Mouse (Mus musculus): ENCODE results near the gene Cdh22. TPM values are rescaled to one million over a fixed set of nuclear protein-coding genes. Genes with fewer than 3 reads are reported as not detected.

The Cdh22 gene
- polyA plus RNA-seq, 1 experiment, result 1.5 TPM

DNA sequence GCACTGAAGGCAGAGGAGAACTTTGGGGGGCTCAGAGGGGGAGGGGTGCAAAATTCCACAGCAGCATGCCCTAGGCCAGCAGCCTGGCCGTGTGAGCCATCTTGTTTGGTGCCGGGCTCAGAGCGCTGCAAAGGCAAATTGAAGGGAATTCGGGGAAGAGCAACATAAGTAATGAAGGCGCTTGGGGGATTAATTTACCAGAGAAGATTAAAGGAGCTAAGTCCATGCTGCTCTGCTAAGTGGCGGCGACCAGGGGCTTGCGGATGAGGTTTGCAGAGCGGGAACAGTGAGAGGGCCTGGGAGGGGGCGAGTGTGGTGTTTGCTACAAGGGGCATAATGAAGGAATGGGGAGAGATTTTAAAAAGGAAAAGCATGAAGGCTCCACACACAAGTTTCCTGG is 44.7 kb upstream of the Cdh22 start:
- no peaks in the 10 kb centered on the region for H3K27me3 ChIP-seq (ENCODE audit: control insufficient read depth, insufficient read depth, insufficient read length)
- TF ChIP-seq TCF3 (IDR thresholded peaks at IDR 0.05; ENCODE audit: insufficient read length, low read depth) (no peak), CEBPB (IDR thresholded peaks at IDR 0.05; ENCODE audit: insufficient read depth, poor library complexity, severe bottlenecking) (no peak), MYOG (IDR thresholded peaks at IDR 0.05; ENCODE audit: control insufficient read depth in 1 of 3, insufficient read depth in 1 of 3, insufficient read length in 2 of 3, low read depth in 2 of 3) (no peak), REST (IDR thresholded peaks at IDR 0.05; ENCODE audit: insufficient read depth, insufficient read length) (no peak), SRF (IDR thresholded peaks at IDR 0.05; ENCODE audit: control insufficient read depth, insufficient read length, low read depth) (no peak), E2F4 (IDR thresholded peaks at IDR 0.05; ENCODE audit: insufficient read depth) (no peak), TCF12 (IDR thresholded peaks at IDR 0.05; ENCODE audit: insufficient read depth, poor library complexity, severe bottlenecking) (no peak), MYOD1 (IDR thresholded peaks at IDR 0.05; ENCODE audit: control insufficient read depth in 1 of 3, insufficient read length in 2 of 3, low read depth in 2 of 3) (no peak), POLR2AphosphoS2 (IDR thresholded peaks at IDR 0.05; ENCODE audit: insufficient read length, low read depth) (no peak), MAX (IDR thresholded peaks at IDR 0.05; ENCODE audit: low read depth) (no peak), USF1 (IDR thresholded peaks at IDR 0.05; ENCODE audit: low read depth) (no peak), POLR2A (IDR thresholded peaks at IDR 0.05; ENCODE audit: insufficient read length, low read depth) (no peak)
- H3K4me3 ChIP-seq, result no peak overlapping the region
- H3K36me3 ChIP-seq (ENCODE audit: control insufficient read depth, insufficient read depth), result no peaks in the 10 kb centered on the region
- H3K4me2 ChIP-seq (ENCODE audit: low read depth), result no peak overlapping the region
- H3ac ChIP-seq (ENCODE audit: control insufficient read depth, insufficient read length), result no peak overlapping the region
- H3K79me2 ChIP-seq (ENCODE audit: control insufficient read depth, insufficient read depth), result no peaks in the 10 kb centered on the region

- Histone ChIP-seq H3K4me3 (no peak overlapping the region), H3K36me3 (ENCODE audit: control insufficient read depth, insufficient read depth) (no peaks in the 10 kb centered on the region), H3K79me2 (ENCODE audit: control insufficient read depth, insufficient read depth) (no peaks in the 10 kb centered on the region), H3K4me2 (ENCODE audit: low read depth) (no peak overlapping the region), H3ac (ENCODE audit: control insufficient read depth, insufficient read length) (no peak overlapping the region), H3K27me3 (ENCODE audit: control insufficient read depth, insufficient read depth, insufficient read length) (no peaks in the 10 kb centered on the region)
- TF ChIP-seq MYOD1 (IDR thresholded peaks at IDR 0.05; ENCODE audit: control insufficient read depth in 1 of 3, insufficient read length in 2 of 3, low read depth in 2 of 3) (peak; percentile 37 to 98 (median 91)), TCF3 (IDR thresholded peaks at IDR 0.05; ENCODE audit: insufficient read length, low read depth) (peak; percentile 30), MYOG (IDR thresholded peaks at IDR 0.05; ENCODE audit: control insufficient read depth in 1 of 3, insufficient read depth in 1 of 3, insufficient read length in 2 of 3, low read depth in 2 of 3) (peak in 2 of 3 experiments; percentile 51 to 81), POLR2AphosphoS2 (IDR thresholded peaks at IDR 0.05; ENCODE audit: insufficient read length, low read depth) (no peak), MAX (IDR thresholded peaks at IDR 0.05; ENCODE audit: low read depth) (no peak), POLR2A (IDR thresholded peaks at IDR 0.05; ENCODE audit: insufficient read length, low read depth) (no peak)
These were observed 42.6 kb upstream of the Cdh22 start for GRCm38 (mm10) chr2:165277188-165277740.

GRCm38 (mm10) chr2:165275824-165276223 is 41.2 kb upstream of the Cdh22 start:
- TF ChIP-seq MYOD1 (IDR thresholded peaks at IDR 0.05; ENCODE audit: control insufficient read depth in 1 of 3, insufficient read length in 2 of 3, low read depth in 2 of 3), result peak in 2 of 3 experiments; percentile 24 to 47
- no peak for TF ChIP-seq SRF (IDR thresholded peaks at IDR 0.05; ENCODE audit: control insufficient read depth, insufficient read length, low read depth)
- peak; percentile 56 for TF ChIP-seq POLR2AphosphoS2 (IDR thresholded peaks at IDR 0.05; ENCODE audit: insufficient read length, low read depth)
- peak in 1 of 3 experiments; percentile 64 for TF ChIP-seq MYOG (IDR thresholded peaks at IDR 0.05; ENCODE audit: control insufficient read depth in 1 of 3, insufficient read depth in 1 of 3, insufficient read length in 2 of 3, low read depth in 2 of 3)
- H3ac ChIP-seq (ENCODE audit: control insufficient read depth, insufficient read length), result no peak overlapping the region
- no peak overlapping the region for H3K4me2 ChIP-seq (ENCODE audit: low read depth)
- H3K27me3 ChIP-seq (ENCODE audit: control insufficient read depth, insufficient read depth, insufficient read length), result no peaks in the 10 kb centered on the region
- H3K4me3 ChIP-seq, result no peak overlapping the region
- no peaks in the 10 kb centered on the region for H3K79me2 ChIP-seq (ENCODE audit: control insufficient read depth, insufficient read depth)
- no peaks in the 10 kb centered on the region for H3K36me3 ChIP-seq (ENCODE audit: control insufficient read depth, insufficient read depth)

DNA sequence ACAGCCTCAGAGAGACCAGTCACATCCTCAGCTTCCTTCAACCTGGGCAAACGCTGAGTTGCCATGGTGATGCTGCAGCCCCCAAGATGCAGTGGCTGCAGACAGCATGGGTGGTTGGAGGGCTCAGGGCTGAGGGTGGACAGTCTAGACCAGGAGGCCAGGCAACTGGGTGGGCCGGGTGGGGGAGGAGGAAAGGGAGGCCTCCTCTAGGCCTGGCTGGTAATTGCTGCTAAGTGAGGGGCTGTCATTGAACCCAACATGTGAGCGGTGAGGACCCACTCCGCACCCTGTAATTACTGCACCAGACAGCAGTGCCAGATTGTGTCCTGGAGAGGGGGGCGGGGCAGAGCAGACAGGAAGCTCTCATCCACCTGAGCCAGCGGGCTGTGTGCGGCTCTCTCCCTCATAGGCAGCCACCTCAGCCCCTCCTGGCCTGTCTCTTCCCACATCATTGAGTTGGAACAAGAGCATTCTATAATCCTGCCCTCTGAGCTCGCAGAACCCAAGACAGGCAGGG is 40.5 kb upstream of the Cdh22 start:
- no peak overlapping the region for H3K4me2 ChIP-seq (ENCODE audit: low read depth)

More for the DNA sequence above, 40.5 kb upstream of the Cdh22 start:
- no peak for TF ChIP-seq MAX (IDR thresholded peaks at IDR 0.05; ENCODE audit: low read depth)
- TF ChIP-seq MYOD1 (IDR thresholded peaks at IDR 0.05; ENCODE audit: control insufficient read depth in 1 of 3, insufficient read length in 2 of 3, low read depth in 2 of 3), result no peak
- no peak for TF ChIP-seq POLR2A (IDR thresholded peaks at IDR 0.05; ENCODE audit: insufficient read length, low read depth)
- no peak for TF ChIP-seq E2F4 (IDR thresholded peaks at IDR 0.05; ENCODE audit: insufficient read depth)
- TF ChIP-seq TCF12 (IDR thresholded peaks at IDR 0.05; ENCODE audit: insufficient read depth, poor library complexity, severe bottlenecking), result no peak
- no peak for TF ChIP-seq MYOG (IDR thresholded peaks at IDR 0.05; ENCODE audit: control insufficient read depth in 1 of 3, insufficient read depth in 1 of 3, insufficient read length in 2 of 3, low read depth in 2 of 3)
- no peak for TF ChIP-seq REST (IDR thresholded peaks at IDR 0.05; ENCODE audit: insufficient read depth, insufficient read length)
- no peak for TF ChIP-seq TCF3 (IDR thresholded peaks at IDR 0.05; ENCODE audit: insufficient read length, low read depth)
- no peak for TF ChIP-seq USF1 (IDR thresholded peaks at IDR 0.05; ENCODE audit: low read depth)
- TF ChIP-seq POLR2AphosphoS2 (IDR thresholded peaks at IDR 0.05; ENCODE audit: insufficient read length, low read depth), result no peak
- TF ChIP-seq CEBPB (IDR thresholded peaks at IDR 0.05; ENCODE audit: insufficient read depth, poor library complexity, severe bottlenecking), result no peak
- no peak for TF ChIP-seq SRF (IDR thresholded peaks at IDR 0.05; ENCODE audit: control insufficient read depth, insufficient read length, low read depth)
- no peak overlapping the region for H3ac ChIP-seq (ENCODE audit: control insufficient read depth, insufficient read length)
- H3K79me2 ChIP-seq (ENCODE audit: control insufficient read depth, insufficient read depth), result no peaks in the 10 kb centered on the region
- H3K36me3 ChIP-seq (ENCODE audit: control insufficient read depth, insufficient read depth), result no peaks in the 10 kb centered on the region
- H3K27me3 ChIP-seq (ENCODE audit: control insufficient read depth, insufficient read depth, insufficient read length), result no peaks in the 10 kb centered on the region
- no peak overlapping the region for H3K4me3 ChIP-seq

Measured in myocyte (in vitro differentiated cells).